Mouse (Mus musculus): ENCODE results near the gene Kif18a. TPM values are rescaled to one million over a fixed set of nuclear protein-coding genes. Genes with fewer than 3 reads are reported as not detected.

Gene Kif18a
- polyA plus RNA-seq, 1 experiment from 2014 or later, result 9.4 TPM

- Histone ChIP-seq H3K4me2 (no peak overlapping the region), H3K9ac (no peak overlapping the region), H3K27ac (no peak overlapping the region), H3K27me3 (no peaks in the 10 kb centered on the region), H3K9me3 (replicated peaks) (no peaks in the 10 kb centered on the region), H3K36me3 (peaks cover 26% of the 10 kb centered on the region), H3K4me3 (no peak overlapping the region), H3K4me1 (replicated peaks) (no peaks in the 10 kb centered on the region)
- 87% methylated on average over 5 of the region's 5 CpGs for WGBS
- no peak for ATAC-seq (replicated peaks; ENCODE audit: insufficient number of reproducible peaks, insufficient read depth, low FRiP score, low read depth)
Measured at GRCm38 (mm10) chr2:109296264-109296663, 15.7 kb downstream of the Kif18a start.

GRCm38 (mm10) chr2:109298160-109298559 lies 17.6 kb downstream of the Kif18a start:
- Histone ChIP-seq H3K9ac (no peak overlapping the region), H3K4me3 (no peak overlapping the region), H3K9me3 (replicated peaks) (no peaks in the 10 kb centered on the region), H3K4me1 (replicated peaks) (no peaks in the 10 kb centered on the region), H3K27ac (no peak overlapping the region), H3K27me3 (no peaks in the 10 kb centered on the region), H3K36me3 (peaks cover 18% of the 10 kb centered on the region), H3K4me2 (no peak overlapping the region)
- no peak for ATAC-seq (replicated peaks; ENCODE audit: insufficient number of reproducible peaks, insufficient read depth, low FRiP score, low read depth)
- 90% methylated on average over 1 of the region's 1 CpGs for WGBS

GRCm38 (mm10) chr2:109302234-109302633 lies 21.7 kb downstream of the Kif18a start:
- Histone ChIP-seq H3K4me3 (no peak overlapping the region), H3K36me3 (peaks cover 16% of the 10 kb centered on the region), H3K27ac (no peak overlapping the region), H3K4me1 (replicated peaks) (no peaks in the 10 kb centered on the region), H3K9me3 (replicated peaks) (no peaks in the 10 kb centered on the region), H3K4me2 (no peak overlapping the region), H3K27me3 (no peaks in the 10 kb centered on the region), H3K9ac (no peak overlapping the region)
- ATAC-seq (replicated peaks; ENCODE audit: insufficient number of reproducible peaks, insufficient read depth, low FRiP score, low read depth), result no peak
- WGBS, result 90% methylated on average over 3 of the region's 3 CpGs

- Histone ChIP-seq H3K4me2 (no peak overlapping the region), H3K9me3 (replicated peaks) (no peaks in the 10 kb centered on the region), H3K4me3 (no peak overlapping the region), H3K4me1 (replicated peaks) (no peaks in the 10 kb centered on the region), H3K27me3 (no peaks in the 10 kb centered on the region), H3K27ac (no peak overlapping the region), H3K9ac (no peak overlapping the region), H3K36me3 (peaks cover 18% of the 10 kb centered on the region)
- no peak for ATAC-seq (replicated peaks; ENCODE audit: insufficient number of reproducible peaks, insufficient read depth, low FRiP score, low read depth)
Measured at GRCm38 (mm10) chr2:109303638-109304037, 23.1 kb downstream of the Kif18a start.

GRCm38 (mm10) chr2:109311369-109311768 lies 30.8 kb downstream of the Kif18a start:
- Histone ChIP-seq H3K4me3 (no peak overlapping the region), H3K9ac (no peak overlapping the region), H3K27ac (no peak overlapping the region), H3K9me3 (replicated peaks) (no peaks in the 10 kb centered on the region), H3K27me3 (no peaks in the 10 kb centered on the region), H3K4me1 (replicated peaks) (no peaks in the 10 kb centered on the region), H3K4me2 (no peak overlapping the region), H3K36me3 (peaks cover 32% of the 10 kb centered on the region)
- ATAC-seq (replicated peaks; ENCODE audit: insufficient number of reproducible peaks, insufficient read depth, low FRiP score, low read depth), result no peak
- 93% methylated on average over 5 of the region's 5 CpGs for WGBS

GRCm38 (mm10) chr2:109331807-109332206 lies 51.3 kb downstream of the Kif18a start:
- H3K27me3 ChIP-seq, result no peaks in the 10 kb centered on the region
- no peak overlapping the region for H3K4me3 ChIP-seq
- H3K9ac ChIP-seq, result no peak overlapping the region
- WGBS, result 52% methylated on average over 1 of the region's 1 CpGs
- ATAC-seq (replicated peaks; ENCODE audit: insufficient number of reproducible peaks, insufficient read depth, low FRiP score, low read depth), result no peak
- H3K27ac ChIP-seq, result no peak overlapping the region
- H3K36me3 ChIP-seq, result peaks cover 8% of the 10 kb centered on the region
- H3K4me2 ChIP-seq, result no peak overlapping the region
- H3K9me3 ChIP-seq (replicated peaks), result no peaks in the 10 kb centered on the region
- H3K4me1 ChIP-seq (replicated peaks), result no peaks in the 10 kb centered on the region

GRCm38 (mm10) chr2:109334237-109334636 lies 53.7 kb downstream of the Kif18a start:
- no peak overlapping the region for H3K9ac ChIP-seq
- H3K4me3 ChIP-seq, result no peak overlapping the region
- H3K4me1 ChIP-seq (replicated peaks), result no peaks in the 10 kb centered on the region
- no peak overlapping the region for H3K4me2 ChIP-seq
- no peak for ATAC-seq (replicated peaks; ENCODE audit: insufficient number of reproducible peaks, insufficient read depth, low FRiP score, low read depth)
- no peaks in the 10 kb centered on the region for H3K9me3 ChIP-seq (replicated peaks)
- H3K27ac ChIP-seq, result no peak overlapping the region
- H3K27me3 ChIP-seq, result no peaks in the 10 kb centered on the region
- H3K36me3 ChIP-seq, result peaks cover 8% of the 10 kb centered on the region
- WGBS, result 92% methylated on average over 5 of the region's 5 CpGs

- ATAC-seq (replicated peaks; ENCODE audit: insufficient number of reproducible peaks, insufficient read depth, low FRiP score, low read depth), result no peak
- Histone ChIP-seq H3K36me3 (peaks cover 8% of the 10 kb centered on the region), H3K4me1 (replicated peaks) (no peaks in the 10 kb centered on the region), H3K27ac (no peak overlapping the region), H3K9ac (no peak overlapping the region), H3K9me3 (replicated peaks) (no peaks in the 10 kb centered on the region), H3K4me3 (no peak overlapping the region), H3K4me2 (no peak overlapping the region), H3K27me3 (no peaks in the 10 kb centered on the region)
- 89% methylated on average over 1 of the region's 1 CpGs for WGBS
Measured at GRCm38 (mm10) chr2:109335765-109336164, 55.2 kb downstream of the Kif18a start.

GRCm38 (mm10) chr2:109345386-109345785 lies 64.8 kb downstream of the Kif18a start:
- H3K27ac ChIP-seq, result no peak overlapping the region
- no peaks in the 10 kb centered on the region for H3K36me3 ChIP-seq
- H3K4me1 ChIP-seq (replicated peaks), result no peaks in the 10 kb centered on the region
- no peaks in the 10 kb centered on the region for H3K27me3 ChIP-seq
- H3K9me3 ChIP-seq (replicated peaks), result no peaks in the 10 kb centered on the region
- WGBS, result 80% methylated on average over 4 of the region's 4 CpGs
- H3K4me2 ChIP-seq, result no peak overlapping the region
- no peak for ATAC-seq (replicated peaks; ENCODE audit: insufficient number of reproducible peaks, insufficient read depth, low FRiP score, low read depth)
- no peak overlapping the region for H3K4me3 ChIP-seq
- no peak overlapping the region for H3K9ac ChIP-seq

- Histone ChIP-seq H3K4me3 (no peak overlapping the region), H3K9ac (no peak overlapping the region), H3K9me3 (replicated peaks) (no peaks in the 10 kb centered on the region), H3K4me1 (replicated peaks) (no peaks in the 10 kb centered on the region), H3K27me3 (no peaks in the 10 kb centered on the region), H3K27ac (no peak overlapping the region), H3K4me2 (no peak overlapping the region), H3K36me3 (no peaks in the 10 kb centered on the region)
- no peak for ATAC-seq (replicated peaks; ENCODE audit: insufficient number of reproducible peaks, insufficient read depth, low FRiP score, low read depth)
- WGBS, result 71% methylated on average over 4 of the region's 4 CpGs
Measured at GRCm38 (mm10) chr2:109348742-109349141, 68.2 kb downstream of the Kif18a start.

GRCm38 (mm10) chr2:109358456-109359141 lies 78.1 kb downstream of the Kif18a start:
- no peak overlapping the region for H3K4me2 ChIP-seq
- H3K4me3 ChIP-seq, result no peak overlapping the region
- no peak for ATAC-seq (replicated peaks; ENCODE audit: insufficient number of reproducible peaks, insufficient read depth, low FRiP score, low read depth)
- no peaks in the 10 kb centered on the region for H3K36me3 ChIP-seq
- no peaks in the 10 kb centered on the region for H3K9me3 ChIP-seq (replicated peaks)
- no peaks in the 10 kb centered on the region for H3K27me3 ChIP-seq
- H3K4me1 ChIP-seq (replicated peaks), result no peaks in the 10 kb centered on the region
- no peak overlapping the region for H3K27ac ChIP-seq
- no peak overlapping the region for H3K9ac ChIP-seq
- WGBS, result 68% methylated on average over 3 of the region's 3 CpGs

- H3K36me3 ChIP-seq, result no peaks in the 10 kb centered on the region
- H3K27me3 ChIP-seq, result no peaks in the 10 kb centered on the region
- no peaks in the 10 kb centered on the region for H3K9me3 ChIP-seq (replicated peaks)
- H3K4me1 ChIP-seq (replicated peaks), result no peaks in the 10 kb centered on the region
- H3K4me2 ChIP-seq, result no peak overlapping the region
- no peak overlapping the region for H3K4me3 ChIP-seq
- H3K27ac ChIP-seq, result no peak overlapping the region
- H3K9ac ChIP-seq, result no peak overlapping the region
- no peak for ATAC-seq (replicated peaks; ENCODE audit: insufficient number of reproducible peaks, insufficient read depth, low FRiP score, low read depth)
- 58% methylated on average over 1 of the region's 1 CpGs for WGBS
Measured at GRCm38 (mm10) chr2:109365962-109366361, 85.4 kb downstream of the Kif18a start.
